Mouse (Mus musculus) heart, embryonic 14.5 days (tissue): ENCODE results near the gene Tec. TPM values are rescaled to one million over a fixed set of nuclear protein-coding genes. Genes with fewer than 3 reads are reported as not detected.
A peak's percentile ranks its signal among the peaks of the same experiment; 100 is the strongest.

Experiments used
- ATAC-seq: fragments of 200-750 bp; cut with Nextera tagmentation; 2 replicates; pipeline ENCODE4 v1.8.0; 2017; ENCODE audit warnings: low read depth, moderate TSS enrichment; ENCODE audit not compliant: insufficient number of reproducible peaks, insufficient read depth, low FRiP score
- H3K27ac ChIP-seq, 2 experiments: fragments of 200-500 bp in 1 of 2; fragments of 300-500 bp in 1 of 2; sonication (generic) in 1 of 2; replicated peaks in 1 of 2; 2 replicates each; pipeline ENCODE4 v1.5.1; 2012 to 2014; ENCODE audit warnings: low read depth in 2 of 2, low read length in 2 of 2, control low read depth in 1 of 2, mild to moderate bottlenecking in 1 of 2, mixed read lengths in 1 of 2; ENCODE audit not compliant: control insufficient read depth in 1 of 2, insufficient read depth in 1 of 2
- H3K27me3 ChIP-seq: fragments of 300-500 bp; sonication (generic); 2 replicates; pipeline ENCODE4 v1.6.1; 2014; ENCODE audit warnings: mild to moderate bottlenecking, low read length, control low read depth; ENCODE audit not compliant: control insufficient read depth, insufficient read depth
- H3K36me3 ChIP-seq: fragments of 300-500 bp; sonication (generic); 2 replicates; pipeline ENCODE4 v1.6.1; 2014; ENCODE audit warnings: mild to moderate bottlenecking, control low read depth, low read length, mixed read lengths; ENCODE audit not compliant: control insufficient read depth, insufficient read depth
- H3K4me1 ChIP-seq, 2 experiments: fragments of 200-500 bp in 1 of 2; fragments of 300-500 bp in 1 of 2; sonication (generic) in 1 of 2; 2 replicates each; pipeline ENCODE4 v1.6.1; 2012 to 2014; ENCODE audit warnings: low read length in 2 of 2, control low read depth in 1 of 2, mixed read lengths in 1 of 2; ENCODE audit not compliant: control insufficient read depth in 2 of 2, insufficient read depth in 2 of 2
- H3K4me2 ChIP-seq: fragments of 300-500 bp; sonication (generic); 2 replicates; pipeline ENCODE4 v1.6.1; 2014; ENCODE audit warnings: mild to moderate bottlenecking, low read length
- H3K4me3 ChIP-seq, 2 experiments: fragments of 200-500 bp in 1 of 2; fragments of 300-500 bp in 1 of 2; sonication (generic) in 1 of 2; 2 replicates each; pipeline ENCODE4 v1.5.1; 2012 to 2014; ENCODE audit warnings: low read length in 2 of 2, mild to moderate bottlenecking in 2 of 2, control low read depth in 1 of 2, low read depth in 1 of 2, moderate library complexity in 1 of 2; ENCODE audit not compliant: control insufficient read depth in 1 of 2, insufficient read depth in 1 of 2
- H3K9ac ChIP-seq: fragments of 300-500 bp; sonication (generic); 2 replicates; pipeline ENCODE4 v1.6.1; 2014; ENCODE audit warnings: mild to moderate bottlenecking, low read length
- H3K9me3 ChIP-seq: fragments of 300-500 bp; sonication (generic); 2 replicates; pipeline ENCODE4 v1.6.1; 2016; ENCODE audit warnings: low read length, control low read depth; ENCODE audit not compliant: control insufficient read depth
- WGBS: fragments of 180-500 bp; shearing (Covaris S2); extraction: QIAGEN DNeasy Blood & Tissue Kit; methylation state at CpG from one replicate; pipeline ENCODE4 v1.1.7; 2014; 5-methylcytosine and 5-hydroxymethylcytosine counted together
- polyA plus RNA-seq: library from polyadenylated mRNA; unstranded; fragments of >200 nt; fragmentation: Nextera tagmentation; extraction: Ambion mirVana; gene quantifications from 2 replicates; pipeline ENCODE4 v1.2.1, GENCODE M21; 2014

Gene Tec
- polyA plus RNA-seq, 1 experiment from 2014 or later: 17.7 TPM

DNA sequence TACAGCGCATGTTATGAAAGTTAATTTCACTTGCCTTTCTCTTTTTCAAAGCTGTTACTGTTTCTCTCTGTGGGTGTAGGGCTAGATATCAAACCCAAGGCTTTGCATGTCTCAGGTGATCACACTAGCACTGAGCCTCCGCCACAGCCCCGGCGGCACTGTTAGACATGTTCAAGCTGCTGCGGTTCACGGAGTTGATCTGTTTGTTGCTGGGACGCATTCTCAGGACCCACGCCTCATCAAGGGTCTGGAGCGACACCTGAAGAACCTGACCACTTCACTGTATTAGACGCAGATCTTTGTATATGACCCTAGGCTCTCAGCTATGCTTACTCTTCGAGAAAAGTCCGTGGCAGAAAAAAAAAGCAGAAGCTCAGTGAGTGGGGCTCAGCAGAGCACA, 10.0 kb downstream of the Tec start:
- H3K4me2 ChIP-seq: no peak overlapping the region
- ATAC-seq: no peak
- H3K9me3 ChIP-seq: peaks cover 9% of the 10 kb centered on the region
- WGBS: 90% methylated on average over 12 of the region's 12 CpGs
- H3K4me3 ChIP-seq: no peak overlapping the region
- H3K27ac ChIP-seq: no peak overlapping the region
- H3K9ac ChIP-seq: no peak overlapping the region
- 0 out of 2 replicates have a peak, but pooled peaks cover 4% of the 10 kb centered on the region for H3K36me3 ChIP-seq
- no peaks in the 10 kb centered on the region for H3K27me3 ChIP-seq
- peaks cover 17 to 23% of the 10 kb centered on the region in 2 experiments for H3K4me1 ChIP-seq

DNA sequence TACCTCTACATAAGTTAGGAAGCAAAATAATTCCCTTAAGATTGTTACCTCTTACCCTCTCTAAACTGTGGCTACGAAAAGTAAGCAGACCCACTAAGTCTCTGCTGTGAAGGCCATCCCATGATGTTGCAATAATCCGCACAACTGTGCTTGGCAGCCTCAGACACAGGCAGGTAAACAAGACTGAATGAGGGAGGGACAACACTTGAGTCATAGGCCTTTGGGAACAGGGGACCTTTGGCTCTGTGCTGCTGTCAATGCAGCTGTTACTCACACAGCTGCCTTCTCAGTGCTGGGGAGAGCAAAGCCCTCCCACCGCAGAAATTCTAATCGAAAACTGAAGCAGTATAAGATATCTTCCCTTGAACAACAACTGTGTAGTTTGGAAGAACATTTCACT, 10.5 kb downstream of the Tec start:
- Histone ChIP-seq H3K4me2 (no peak overlapping the region), H3K4me3 (no peak overlapping the region), H3K27ac (no peak overlapping the region), H3K36me3 (0 out of 2 replicates have a peak, but pooled peaks cover 4% of the 10 kb centered on the region), H3K9ac (no peak overlapping the region), H3K4me1 (peaks cover 17 to 23% of the 10 kb centered on the region in 2 experiments), H3K27me3 (no peaks in the 10 kb centered on the region), H3K9me3 (peaks cover 9% of the 10 kb centered on the region)
- 84% methylated on average over 4 of the region's 4 CpGs for WGBS
- ATAC-seq: no peak

DNA sequence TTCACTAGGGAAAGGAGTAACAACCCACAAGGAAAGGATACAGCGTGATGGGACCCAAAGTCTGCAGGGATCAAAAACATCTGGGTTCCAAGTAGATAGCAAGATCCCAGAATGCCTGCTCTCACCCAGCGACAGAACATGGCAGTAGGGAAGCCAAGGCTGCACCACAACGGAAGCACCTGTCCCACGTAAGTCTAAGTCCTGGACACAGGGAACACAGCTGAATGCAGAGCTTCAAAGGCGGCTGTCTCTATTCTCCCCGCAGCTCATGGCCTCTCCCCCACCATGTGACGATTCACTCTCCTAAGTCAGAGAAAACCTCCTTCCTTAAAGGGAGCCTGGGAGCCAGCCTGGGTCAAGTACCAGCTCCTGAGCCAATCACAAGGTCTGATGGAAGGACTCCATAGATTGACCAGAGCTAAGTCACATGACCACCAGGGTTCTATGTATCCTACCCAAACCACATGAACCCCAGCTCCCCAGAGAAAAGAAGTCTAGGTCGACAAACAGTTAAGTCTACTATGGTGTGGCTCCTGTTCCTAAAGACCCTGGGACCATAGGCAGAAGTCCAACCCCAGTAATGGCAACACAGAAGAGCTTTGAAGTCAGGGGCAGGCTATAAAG, 11.9 kb downstream of the Tec start:
- H3K27ac ChIP-seq: peak overlapping the region; percentile 85
- H3K4me3 ChIP-seq: no peak overlapping the region
- H3K27me3 ChIP-seq: no peaks in the 10 kb centered on the region
- peaks cover 25 to 34% of the 10 kb centered on the region in 2 experiments for H3K4me1 ChIP-seq
- no peak overlapping the region for H3K4me2 ChIP-seq
- H3K36me3 ChIP-seq: 0 out of 2 replicates have a peak, but pooled peaks cover 4% of the 10 kb centered on the region
- no peak for ATAC-seq
- H3K9ac ChIP-seq: no peak overlapping the region
- WGBS: 78% methylated on average over 8 of the region's 8 CpGs
- H3K9me3 ChIP-seq: peaks cover 9% of the 10 kb centered on the region

DNA sequence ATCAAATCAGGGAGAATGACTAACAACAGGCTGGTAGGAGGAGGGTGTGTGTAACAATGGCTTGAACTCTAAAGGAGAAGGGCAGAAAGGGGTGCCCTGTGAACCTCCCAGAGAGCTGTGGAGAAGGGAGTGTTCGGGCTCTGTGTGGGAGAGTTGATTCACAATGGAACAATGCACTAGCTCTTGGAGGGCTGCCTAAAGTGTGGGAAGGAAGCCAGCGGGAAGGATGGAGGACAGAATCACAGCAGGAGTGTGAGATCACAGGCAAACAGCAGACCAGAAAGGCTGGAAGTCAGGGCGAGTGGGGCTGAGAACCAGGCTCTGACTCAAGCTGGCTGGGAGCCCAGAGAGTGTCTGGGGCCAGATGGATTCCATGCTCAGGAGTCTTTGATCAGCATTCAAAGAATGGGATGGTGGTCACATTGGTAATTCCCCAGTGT, 12.6 kb downstream of the Tec start:
- no peaks in the 10 kb centered on the region for H3K27me3 ChIP-seq
- H3K4me2 ChIP-seq: peak overlapping the region; percentile 20; the same call in 1 of the 2 replicates
- H3K9ac ChIP-seq: 0 out of 2 replicates have a peak overlapping the region, but pooled peaks have one; percentile 16
- H3K9me3 ChIP-seq: peaks cover 9% of the 10 kb centered on the region
- peaks cover 27 to 40% of the 10 kb centered on the region in 2 experiments for H3K4me1 ChIP-seq
- 3% methylated on average over 3 of the region's 3 CpGs for WGBS
- H3K36me3 ChIP-seq: 0 out of 2 replicates have a peak, but pooled peaks cover 4% of the 10 kb centered on the region
- no peak overlapping the region for H3K4me3 ChIP-seq
- peak overlapping the region; percentile 85 for H3K27ac ChIP-seq
- peak; percentile 83 for ATAC-seq

DNA sequence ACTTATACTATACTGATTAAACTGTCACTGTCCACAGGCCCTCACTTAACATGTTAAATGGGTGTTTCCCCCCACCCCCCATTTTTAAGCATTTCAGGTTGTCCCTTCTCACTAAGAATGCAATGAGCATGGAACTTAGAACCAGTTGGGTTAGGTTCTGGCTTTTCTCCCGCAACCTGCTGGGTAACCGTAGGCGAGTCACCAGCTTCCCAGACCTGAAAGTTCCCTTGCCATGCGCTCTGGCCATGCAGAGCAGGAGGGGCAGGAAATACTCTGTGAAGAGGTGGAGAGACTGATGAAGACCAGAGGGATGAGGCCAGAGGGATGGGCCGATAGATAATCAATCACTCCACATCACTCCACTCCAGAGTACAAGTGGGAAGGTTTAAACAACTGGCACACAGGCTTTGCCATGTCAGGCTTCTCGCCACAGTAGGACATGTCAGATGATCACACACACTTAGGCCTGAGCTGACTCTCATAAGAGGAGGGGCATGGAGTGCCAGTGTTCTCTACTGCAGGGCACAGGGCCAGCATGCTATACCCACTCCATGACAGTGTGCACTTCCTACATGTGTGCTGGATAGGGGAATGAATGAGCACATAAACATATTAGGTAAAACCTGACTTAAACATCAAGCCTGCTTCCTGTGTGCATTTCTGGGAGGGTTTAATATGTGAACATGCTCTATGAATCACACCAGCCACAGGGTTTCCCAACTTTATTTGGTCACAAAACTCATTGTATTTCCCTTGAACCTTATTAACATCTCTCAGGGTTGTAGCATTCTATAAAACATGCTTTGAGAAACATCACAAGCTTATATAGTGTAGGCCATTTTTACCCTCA, 13.9 kb downstream of the Tec start:
- Histone ChIP-seq H3K4me3 (no peak overlapping the region), H3K9me3 (peaks cover under 1% of the 10 kb centered on the region; the same call in 1 of the 2 replicates), H3K27me3 (no peaks in the 10 kb centered on the region), H3K4me1 (peaks cover 27 to 41% of the 10 kb centered on the region in 2 experiments), H3K9ac (no peak overlapping the region), H3K27ac (peak overlapping the region in 1 of 2 experiments; percentile 85; a peak in 1 of 4 replicates), H3K4me2 (no peak overlapping the region), H3K36me3 (0 out of 2 replicates have a peak, but pooled peaks cover 4% of the 10 kb centered on the region)
- no peak for ATAC-seq
- WGBS: 78% methylated on average over 6 of the region's 6 CpGs

DNA sequence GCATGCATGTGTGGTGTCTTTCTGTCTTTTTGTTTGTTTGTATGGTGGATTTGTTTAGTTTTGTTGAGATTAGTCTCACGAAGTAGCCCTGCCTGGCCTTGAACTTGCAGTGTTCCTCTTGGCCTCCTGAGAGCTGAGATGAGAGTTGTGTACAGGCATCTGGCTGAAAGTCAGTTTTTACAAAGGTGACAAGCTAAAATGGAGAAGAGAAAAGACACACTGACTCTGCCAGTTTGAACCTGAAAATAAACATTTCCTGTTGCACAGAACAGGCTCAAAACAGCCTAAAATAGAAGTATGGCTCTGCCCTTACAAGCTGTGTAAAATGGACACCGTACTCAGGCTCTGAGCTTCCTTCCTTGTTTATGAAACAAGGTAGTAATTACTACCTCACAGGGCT, 14.9 kb downstream of the Tec start:
- 62% methylated on average over 2 of the region's 2 CpGs for WGBS
- Histone ChIP-seq H3K4me3 (no peak overlapping the region), H3K27me3 (no peaks in the 10 kb centered on the region), H3K4me2 (no peak overlapping the region), H3K9ac (no peak overlapping the region), H3K27ac (no peak overlapping the region; a peak in 1 of 4 replicates), H3K4me1 (peaks cover 30 to 43% of the 10 kb centered on the region in 2 experiments), H3K36me3 (no peaks in the 10 kb centered on the region), H3K9me3 (no peaks in the 10 kb centered on the region)
- no peak for ATAC-seq

DNA sequence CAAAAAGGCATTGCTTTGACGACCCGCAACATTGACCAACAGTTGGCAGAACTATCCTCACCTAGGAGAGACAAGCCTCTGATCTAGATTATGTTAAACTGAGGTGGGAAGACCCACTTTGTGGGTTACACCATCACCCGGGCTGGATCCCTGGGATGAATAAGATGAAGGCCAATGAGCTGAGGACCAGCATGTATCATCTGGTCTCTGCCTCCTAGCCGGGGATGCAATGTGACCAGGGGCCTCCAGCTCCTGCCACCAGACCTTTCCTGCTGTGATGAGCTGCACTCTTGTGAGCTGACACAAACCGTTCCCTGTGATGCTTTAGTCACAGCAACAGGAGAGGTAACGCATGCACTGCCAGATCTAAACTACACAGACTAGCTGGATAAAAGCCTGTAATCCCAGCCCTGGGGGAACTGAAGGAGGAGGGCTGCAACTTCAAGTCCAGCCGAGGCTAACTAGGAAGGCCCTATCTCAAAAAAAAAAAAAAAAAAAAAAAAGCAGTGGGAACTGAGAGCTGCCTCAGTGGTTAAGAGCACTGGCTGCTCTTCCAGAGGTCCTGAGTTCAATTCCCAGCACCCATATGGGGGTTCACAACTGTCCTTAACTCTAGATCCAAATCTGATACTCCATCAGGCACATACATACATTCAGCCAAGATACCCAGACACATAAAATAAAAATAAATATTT, 15.8 kb downstream of the Tec start:
- Histone ChIP-seq H3K4me1 (peaks cover 33 to 50% of the 10 kb centered on the region in 2 experiments), H3K4me2 (no peak overlapping the region), H3K9ac (no peak overlapping the region), H3K36me3 (no peaks in the 10 kb centered on the region), H3K27ac (no peak overlapping the region), H3K9me3 (no peaks in the 10 kb centered on the region), H3K4me3 (no peak overlapping the region), H3K27me3 (no peaks in the 10 kb centered on the region)
- WGBS: 67% methylated on average over 7 of the region's 7 CpGs
- ATAC-seq: no peak
